Mouse (Mus musculus): ENCODE measurements around the gene Acin1. TPM values are rescaled to one million over a fixed set of nuclear protein-coding genes. Genes with fewer than 3 reads are reported as not detected.
A peak's percentile ranks its signal among the peaks of the same experiment; 100 is the strongest.
"Not testable (repeated sequence)": the region's sequence is repeated elsewhere in the genome, so short reads cannot be mapped to it uniquely, and the experiment has no call there.

Acin1 gene
- polyA plus RNA-seq, 1 experiment from 2014 or later: 185 TPM

DNA sequence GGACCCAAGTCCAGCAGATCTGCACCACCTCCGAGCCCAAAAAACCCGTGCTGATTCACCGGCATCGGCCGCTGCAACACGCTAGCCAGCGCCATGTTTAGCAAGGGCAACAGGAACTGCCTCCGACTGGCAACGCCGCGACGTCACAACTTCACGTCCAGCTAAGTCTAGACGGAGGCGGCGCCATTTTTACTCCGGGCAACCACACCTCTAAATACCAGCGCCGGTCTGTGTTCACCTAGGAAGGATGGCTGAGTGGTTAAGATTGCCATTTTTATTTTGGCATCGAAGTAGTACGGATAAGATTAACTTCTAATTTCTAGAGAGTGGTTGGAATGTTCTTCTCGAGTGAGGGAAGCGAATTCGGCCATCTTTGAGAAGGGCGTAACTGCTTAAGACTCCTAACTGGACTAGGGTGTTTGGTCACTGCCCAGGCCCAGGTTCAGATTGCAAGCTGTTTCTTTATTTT lies 68.8 kb downstream of the Acin1 start, which contains the start of gene Psmb5:
Gene Psmb5, minus strand, starts transcription at position 126 of the 469 bp plus-strand sequence.
- Histone ChIP-seq H3K27ac (ENCODE audit: low read depth, low read length) (peak within 1 kb of the TSS; percentile 62; the same call in 1 of the 2 replicates), H3K36me3 (ENCODE audit: control insufficient read depth, insufficient read depth, low read length) (no peaks in the 10 kb centered on the region), H3K4me3 (ENCODE audit: low read depth, low read length) (peak within 1 kb of the TSS; percentile 84), H3K9me3 (ENCODE audit: control insufficient read depth, low read length) (no peaks in the 10 kb centered on the region), H3K9ac (ENCODE audit: low read depth, low read length) (peak within 1 kb of the TSS; percentile 86), H3K4me2 (replicated peaks; ENCODE audit: low read depth, low read length) (peak within 1 kb of the TSS; percentile 73), H3K27me3 (ENCODE audit: control insufficient read depth, insufficient read depth, low read length) (no peaks in the 10 kb centered on the region), H3K4me1 (replicated peaks; ENCODE audit: control insufficient read depth, insufficient read depth, low read length) (no peaks in the 10 kb centered on the region)
- WGBS: under 1% methylated on average over 25 of the region's 25 CpGs
- DNase-seq (ENCODE audit: low spot score) (peak; percentile 92), ATAC-seq (ENCODE audit: low FRiP score) (peak; percentile 89)

DNA sequence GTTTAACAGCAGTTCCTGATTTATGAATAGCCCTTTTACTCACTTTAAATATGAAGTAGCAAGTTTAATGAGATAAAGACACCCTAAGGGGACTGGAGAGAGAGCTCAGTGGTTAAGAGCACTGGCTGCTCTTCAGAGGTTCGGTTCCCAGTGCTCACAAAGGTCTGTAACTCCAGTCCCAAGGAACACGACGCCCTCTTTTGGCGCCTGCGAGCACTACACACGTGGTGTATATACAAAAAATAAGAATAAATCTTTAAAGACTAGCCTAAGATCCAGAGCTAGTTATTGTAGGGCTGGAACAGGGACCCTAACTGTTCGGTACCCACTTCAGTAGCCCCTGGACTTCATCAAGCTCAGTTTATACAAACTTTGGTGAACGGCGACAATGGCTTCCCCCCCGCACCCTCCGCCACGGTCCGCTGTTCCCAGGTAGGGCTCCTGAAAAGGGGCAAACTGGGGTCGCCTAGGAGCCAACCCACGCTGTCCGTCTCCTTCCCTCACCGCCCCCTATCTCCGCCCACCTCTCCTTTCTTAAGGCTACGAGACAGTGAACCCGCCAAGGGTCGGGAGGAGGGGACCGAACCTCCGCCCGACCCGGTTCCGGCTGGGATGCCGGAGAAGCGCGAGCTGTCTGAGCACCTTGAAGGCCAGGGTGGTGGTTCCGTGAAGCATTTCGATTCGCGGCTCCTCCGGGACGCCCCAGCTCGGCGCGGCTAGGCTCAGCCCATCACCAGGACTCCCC lies 69.4 kb downstream of the Acin1 start:
- peak; percentile 69 for ATAC-seq (ENCODE audit: low FRiP score)

DNA sequence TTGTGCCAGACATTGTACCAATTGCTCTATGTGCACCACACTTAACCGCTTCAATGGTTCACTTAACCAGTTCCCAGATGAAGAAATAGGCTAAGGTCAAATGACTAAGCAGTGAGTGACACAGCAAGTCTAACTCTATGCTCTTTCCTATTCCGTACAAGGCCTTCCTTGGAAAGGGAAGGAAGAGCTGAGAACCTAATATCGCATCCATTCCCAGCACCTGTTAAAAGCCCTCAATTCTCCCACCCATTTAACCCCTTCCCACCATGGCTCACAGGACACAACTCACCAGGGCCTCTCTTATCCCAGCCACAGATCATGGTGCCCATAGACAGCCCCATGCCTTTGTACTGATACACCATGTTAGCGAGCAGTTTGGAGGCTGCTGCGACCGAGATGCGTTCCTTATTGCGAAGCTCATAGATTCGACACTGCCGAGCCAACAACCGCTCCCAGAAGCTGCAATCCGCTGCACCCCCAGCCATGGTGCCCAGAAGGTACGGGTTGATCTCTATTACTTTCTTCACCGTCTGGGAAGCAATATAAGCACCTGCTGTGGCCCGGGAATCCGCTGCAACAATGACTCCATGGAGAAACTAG lies 70.4 kb downstream of the Acin1 start:
- DNase-seq (ENCODE audit: low spot score) (no peak), ATAC-seq (ENCODE audit: low FRiP score) (no peak)
- Histone ChIP-seq H3K4me2 (replicated peaks; ENCODE audit: low read depth, low read length) (no peak overlapping the region), H3K36me3 (ENCODE audit: control insufficient read depth, insufficient read depth, low read length) (no peaks in the 10 kb centered on the region), H3K27me3 (ENCODE audit: control insufficient read depth, insufficient read depth, low read length) (no peaks in the 10 kb centered on the region), H3K9ac (ENCODE audit: low read depth, low read length) (no peak overlapping the region), H3K9me3 (ENCODE audit: control insufficient read depth, low read length) (no peaks in the 10 kb centered on the region), H3K27ac (ENCODE audit: low read depth, low read length) (no peak overlapping the region), H3K4me1 (replicated peaks; ENCODE audit: control insufficient read depth, insufficient read depth, low read length) (no peaks in the 10 kb centered on the region), H3K4me3 (ENCODE audit: low read depth, low read length) (no peak overlapping the region)
- WGBS: 94% methylated on average over 16 of the region's 16 CpGs

More for the DNA sequence above, 69.4 kb downstream of the Acin1 start:
- Histone ChIP-seq H3K27me3 (ENCODE audit: control insufficient read depth, insufficient read depth, low read length) (no peaks in the 10 kb centered on the region), H3K4me2 (replicated peaks; ENCODE audit: low read depth, low read length) (peak overlapping the region; percentile 73), H3K4me1 (replicated peaks; ENCODE audit: control insufficient read depth, insufficient read depth, low read length) (no peaks in the 10 kb centered on the region), H3K27ac (ENCODE audit: low read depth, low read length) (peak overlapping the region; percentile 62; the same call in 1 of the 2 replicates), H3K9ac (ENCODE audit: low read depth, low read length) (peak overlapping the region; percentile 86), H3K4me3 (ENCODE audit: low read depth, low read length) (peak overlapping the region; percentile 84), H3K36me3 (ENCODE audit: control insufficient read depth, insufficient read depth, low read length) (no peaks in the 10 kb centered on the region), H3K9me3 (ENCODE audit: control insufficient read depth, low read length) (no peaks in the 10 kb centered on the region)
- 2% methylated on average over 38 of the region's 38 CpGs for WGBS
- peak; percentile 51 for DNase-seq (ENCODE audit: low spot score)

DNA sequence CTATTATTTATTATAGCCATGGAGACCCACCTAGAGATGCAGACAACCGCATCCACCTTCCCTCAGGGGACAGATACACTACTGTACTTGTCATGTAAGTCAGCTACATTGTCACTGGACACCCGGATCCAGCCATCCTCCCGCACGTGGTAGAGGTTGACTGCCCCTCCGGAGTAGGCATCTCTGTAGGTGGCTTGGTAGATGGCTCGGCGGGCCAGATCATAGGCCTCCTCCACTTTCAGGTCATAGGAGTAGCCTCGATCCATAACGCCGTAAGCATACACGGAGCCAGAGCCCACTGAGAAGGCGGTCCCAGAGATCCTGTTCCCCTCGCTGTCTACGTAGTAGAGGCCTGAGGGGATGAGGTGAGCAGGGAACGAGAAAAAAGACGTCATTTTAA lies 72.6 kb downstream of the Acin1 start:
- H3K36me3 ChIP-seq (ENCODE audit: control insufficient read depth, insufficient read depth, low read length); H3K27ac ChIP-seq (ENCODE audit: low read depth, low read length); H3K4me2 ChIP-seq (replicated peaks; ENCODE audit: low read depth, low read length); ATAC-seq (ENCODE audit: low FRiP score); H3K27me3 ChIP-seq (ENCODE audit: control insufficient read depth, insufficient read depth, low read length); H3K9me3 ChIP-seq (ENCODE audit: control insufficient read depth, low read length); H3K9ac ChIP-seq (ENCODE audit: low read depth, low read length); H3K4me1 ChIP-seq (replicated peaks; ENCODE audit: control insufficient read depth, insufficient read depth, low read length); DNase-seq (ENCODE audit: low spot score); H3K4me3 ChIP-seq (ENCODE audit: low read depth, low read length): not testable (repeated sequence)
- 91% methylated on average over 15 of the region's 16 CpGs for WGBS

DNA sequence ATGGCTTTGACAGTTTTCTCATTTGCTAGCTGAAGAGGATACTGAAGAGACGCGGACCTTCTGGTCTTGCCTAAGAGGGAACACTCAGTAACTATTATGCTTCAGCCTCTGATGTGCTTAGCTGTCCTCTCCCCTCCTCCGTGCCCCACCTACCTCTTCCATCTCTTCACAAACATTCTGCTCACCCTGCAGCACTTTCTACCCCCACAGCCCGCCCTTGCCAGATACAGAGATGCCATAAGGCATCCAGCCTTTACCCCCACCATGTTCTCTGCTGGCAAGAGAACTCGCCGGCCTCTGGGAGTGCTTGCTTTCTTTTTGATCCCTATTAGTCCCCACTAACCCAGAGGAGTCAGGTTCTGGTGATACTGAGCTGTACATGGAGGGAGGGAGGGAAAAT lies 76.1 kb downstream of the Acin1 start:
- Histone ChIP-seq H3K4me3 (ENCODE audit: low read depth, low read length) (no peak overlapping the region), H3K27ac (ENCODE audit: low read depth, low read length) (no peak overlapping the region), H3K27me3 (ENCODE audit: control insufficient read depth, insufficient read depth, low read length) (no peaks in the 10 kb centered on the region), H3K9ac (ENCODE audit: low read depth, low read length) (no peak overlapping the region), H3K4me1 (replicated peaks; ENCODE audit: control insufficient read depth, insufficient read depth, low read length) (no peaks in the 10 kb centered on the region), H3K36me3 (ENCODE audit: control insufficient read depth, insufficient read depth, low read length) (no peaks in the 10 kb centered on the region), H3K4me2 (replicated peaks; ENCODE audit: low read depth, low read length) (no peak overlapping the region), H3K9me3 (ENCODE audit: control insufficient read depth, low read length) (no peaks in the 10 kb centered on the region)
- WGBS: 85% methylated on average over 6 of the region's 6 CpGs
- DNase-seq (ENCODE audit: low spot score): no peak
- ATAC-seq (ENCODE audit: low FRiP score): no peak

DNA sequence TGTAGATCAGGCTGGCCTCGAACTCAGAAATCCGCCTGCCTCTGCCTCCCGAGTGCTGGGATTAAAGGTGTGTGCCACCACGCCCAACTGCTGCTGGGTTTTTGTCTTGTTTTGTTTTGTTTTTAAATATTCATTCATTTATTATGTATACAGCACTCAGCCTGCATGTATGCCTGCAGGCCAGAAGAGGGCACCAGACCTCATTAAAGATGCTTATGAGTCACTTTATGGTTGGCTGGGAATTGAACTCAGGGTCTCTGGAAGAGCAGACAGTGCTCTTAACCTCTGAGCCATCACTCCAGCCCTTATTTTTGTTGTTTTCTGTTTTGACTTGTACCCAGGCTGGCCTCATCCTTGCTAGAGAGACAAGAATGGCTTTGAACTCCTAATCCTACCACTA lies 76.8 kb downstream of the Acin1 start:
- H3K36me3 ChIP-seq (ENCODE audit: control insufficient read depth, insufficient read depth, low read length): no peaks in the 10 kb centered on the region
- ATAC-seq (ENCODE audit: low FRiP score): no peak
- H3K9me3 ChIP-seq (ENCODE audit: control insufficient read depth, low read length): no peaks in the 10 kb centered on the region
- no peak overlapping the region for H3K27ac ChIP-seq (ENCODE audit: low read depth, low read length)
- H3K9ac ChIP-seq (ENCODE audit: low read depth, low read length): no peak overlapping the region
- no peaks in the 10 kb centered on the region for H3K4me1 ChIP-seq (replicated peaks; ENCODE audit: control insufficient read depth, insufficient read depth, low read length)
- no peak overlapping the region for H3K4me2 ChIP-seq (replicated peaks; ENCODE audit: low read depth, low read length)
- no peak overlapping the region for H3K4me3 ChIP-seq (ENCODE audit: low read depth, low read length)
- peak; percentile 44 for DNase-seq (ENCODE audit: low spot score)
- no peaks in the 10 kb centered on the region for H3K27me3 ChIP-seq (ENCODE audit: control insufficient read depth, insufficient read depth, low read length)
- WGBS: 80% methylated on average over 4 of the region's 4 CpGs

DNA sequence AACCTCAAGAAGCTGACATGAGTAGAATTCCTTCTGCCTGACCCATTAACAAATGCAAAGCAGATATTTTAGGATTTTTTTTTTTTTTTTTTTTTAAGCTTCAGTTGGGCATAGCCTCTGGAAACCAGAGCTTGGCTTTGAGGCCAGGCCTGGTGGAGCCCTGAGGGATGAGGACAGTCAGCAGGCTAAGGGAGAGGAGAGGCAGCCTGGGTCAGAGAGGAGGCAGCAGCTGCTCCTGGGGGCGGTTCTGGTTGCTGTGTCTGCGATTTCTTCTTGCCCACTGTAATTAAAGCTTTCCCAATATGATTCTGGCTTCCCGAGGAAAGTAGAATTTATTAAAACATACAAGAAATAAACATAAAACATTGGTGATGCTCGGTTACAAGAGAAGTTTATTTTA lies 77.5 kb downstream of the Acin1 start:
- Histone ChIP-seq H3K9me3 (ENCODE audit: control insufficient read depth, low read length) (no peaks in the 10 kb centered on the region), H3K36me3 (ENCODE audit: control insufficient read depth, insufficient read depth, low read length) (no peaks in the 10 kb centered on the region), H3K27ac (ENCODE audit: low read depth, low read length) (no peak overlapping the region), H3K4me2 (replicated peaks; ENCODE audit: low read depth, low read length) (no peak overlapping the region), H3K9ac (ENCODE audit: low read depth, low read length) (no peak overlapping the region), H3K27me3 (ENCODE audit: control insufficient read depth, insufficient read depth, low read length) (no peaks in the 10 kb centered on the region), H3K4me3 (ENCODE audit: low read depth, low read length) (no peak overlapping the region), H3K4me1 (replicated peaks; ENCODE audit: control insufficient read depth, insufficient read depth, low read length) (no peaks in the 10 kb centered on the region)
- DNase-seq (ENCODE audit: low spot score) (no peak), ATAC-seq (ENCODE audit: low FRiP score) (no peak)
- WGBS: 82% methylated on average over 4 of the region's 4 CpGs

DNA sequence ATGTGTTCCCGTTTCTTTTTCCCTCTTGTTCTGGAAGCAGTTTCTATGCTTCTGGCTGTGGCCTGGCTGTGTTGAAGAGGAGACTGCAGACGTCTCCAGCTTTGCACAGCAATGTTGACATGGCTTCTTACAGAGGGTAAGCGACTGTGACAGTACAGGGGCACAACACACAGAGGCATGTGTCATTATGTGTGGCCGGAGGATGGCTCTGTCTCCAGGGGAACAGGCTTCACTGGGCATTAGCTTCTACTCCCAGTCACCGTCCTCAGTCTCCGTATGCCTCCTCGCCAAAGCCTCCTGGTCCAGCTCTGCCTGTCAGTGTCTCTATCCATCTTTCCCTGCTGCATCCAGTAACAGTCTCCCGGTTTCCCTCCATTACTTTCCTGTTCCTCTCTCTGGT lies 79.5 kb downstream of the Acin1 start:
- 37% methylated on average over 8 of the region's 8 CpGs for WGBS
- Histone ChIP-seq H3K9me3 (ENCODE audit: control insufficient read depth, low read length) (no peaks in the 10 kb centered on the region), H3K27me3 (ENCODE audit: control insufficient read depth, insufficient read depth, low read length) (no peaks in the 10 kb centered on the region), H3K4me3 (ENCODE audit: low read depth, low read length) (no peak overlapping the region), H3K27ac (ENCODE audit: low read depth, low read length) (no peak overlapping the region), H3K9ac (ENCODE audit: low read depth, low read length) (no peak overlapping the region), H3K4me2 (replicated peaks; ENCODE audit: low read depth, low read length) (no peak overlapping the region), H3K36me3 (ENCODE audit: control insufficient read depth, insufficient read depth, low read length) (no peaks in the 10 kb centered on the region), H3K4me1 (replicated peaks; ENCODE audit: control insufficient read depth, insufficient read depth, low read length) (no peaks in the 10 kb centered on the region)
- DNase-seq (ENCODE audit: low spot score): no peak
- no peak for ATAC-seq (ENCODE audit: low FRiP score)

All from hindbrain, embryonic 11.5 days (tissue).